Mouse (Mus musculus): ENCODE data around the gene Gm11985.

DNA sequence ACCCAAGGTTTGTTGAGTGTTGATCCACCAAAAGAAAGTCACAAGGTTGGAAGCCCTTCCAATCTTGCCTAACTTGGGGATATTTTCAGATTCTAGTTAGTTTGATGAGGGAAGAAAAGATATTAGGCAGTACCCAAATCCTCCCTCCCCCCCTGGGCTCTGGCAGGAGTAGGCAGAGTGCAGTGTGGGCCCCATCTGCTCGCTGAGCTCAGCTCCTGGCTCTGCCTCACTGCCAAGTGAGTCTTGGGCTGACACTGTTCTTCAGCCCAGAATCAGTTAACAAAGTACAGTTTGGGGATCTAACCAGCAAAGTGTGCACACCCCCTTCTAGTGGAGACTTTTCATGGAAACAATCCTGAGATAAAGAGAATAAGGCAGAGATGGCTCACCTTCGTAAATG is 37.8 kb upstream of the Gm11985 start:
- TF ChIP-seq TAL1 (IDR thresholded peaks at IDR 0.05; ENCODE audit: low read length) (no peak), GATA1 (IDR thresholded peaks at IDR 0.05; ENCODE audit: low read length) (no peak)
